Mouse (Mus musculus) gastrocnemius, postnatal 14 days (tissue): Measurements from ENCODE around the gene Slc4a4. TPM values are rescaled to one million over a fixed set of nuclear protein-coding genes. Genes with fewer than 3 reads are reported as not detected.

Experiments used
- DNase-seq: peaks from one replicate; pipeline ENCODE4 v3.0.0; 2021; ENCODE audit warnings: mixed read lengths
- intact Hi-C: fragments of 180-260 bp; cut with DNase I; formaldehyde crosslinking; loops from one replicate; pipeline ENCODE4 v1.15.1; 2025; ENCODE audit warnings: low total_unique reads
- total RNA-seq, 2 experiments: library from RNA; stranded (reverse); gene quantifications; 2 replicates each; pipeline ENCODE4 v1.2.3; 2021

Gene Slc4a4
- total RNA-seq, 2 experiments from 2014 or later: 4.7 to 6.0 TPM

DNA sequence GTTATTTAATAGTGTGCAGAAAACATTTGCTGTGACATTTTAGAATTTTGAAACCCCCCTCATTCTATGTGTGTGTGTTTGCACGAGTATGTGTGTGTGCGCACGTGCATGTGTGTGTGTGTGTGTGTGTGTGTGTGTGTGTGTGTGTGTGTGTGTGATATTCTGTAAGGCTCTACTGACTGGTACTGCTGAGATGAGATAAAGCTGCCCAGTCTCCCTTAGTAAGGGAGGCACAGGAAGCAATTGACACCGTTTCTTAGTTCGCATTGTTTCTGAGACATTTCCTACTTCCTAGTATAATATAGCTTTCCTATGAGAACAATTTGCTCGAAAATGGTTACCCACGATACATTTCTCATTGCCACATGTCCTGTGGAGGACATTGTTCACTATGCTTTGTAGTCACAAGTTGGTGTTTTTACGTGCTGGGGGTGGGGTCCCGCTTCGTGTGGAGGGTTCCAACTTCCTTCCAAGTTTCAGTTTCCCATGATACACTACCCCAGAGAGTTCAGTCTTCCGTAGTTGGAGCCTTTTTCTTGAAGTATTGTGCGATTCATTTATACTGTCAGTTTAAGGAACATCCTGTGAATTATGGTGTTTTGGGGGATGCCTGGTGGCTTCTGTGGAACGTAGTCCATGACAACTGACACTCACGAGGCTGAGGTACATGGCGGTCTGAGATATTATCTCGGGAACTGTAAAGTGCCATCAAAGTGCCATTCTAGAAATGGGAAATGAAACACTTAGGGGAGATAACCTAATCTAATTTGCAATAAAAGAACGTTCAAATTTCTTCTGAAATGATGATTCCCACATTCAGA lies 66.3 kb downstream of the Slc4a4 start:
- DNase-seq: no peak
- intact Hi-C loops: no loop called here

DNA sequence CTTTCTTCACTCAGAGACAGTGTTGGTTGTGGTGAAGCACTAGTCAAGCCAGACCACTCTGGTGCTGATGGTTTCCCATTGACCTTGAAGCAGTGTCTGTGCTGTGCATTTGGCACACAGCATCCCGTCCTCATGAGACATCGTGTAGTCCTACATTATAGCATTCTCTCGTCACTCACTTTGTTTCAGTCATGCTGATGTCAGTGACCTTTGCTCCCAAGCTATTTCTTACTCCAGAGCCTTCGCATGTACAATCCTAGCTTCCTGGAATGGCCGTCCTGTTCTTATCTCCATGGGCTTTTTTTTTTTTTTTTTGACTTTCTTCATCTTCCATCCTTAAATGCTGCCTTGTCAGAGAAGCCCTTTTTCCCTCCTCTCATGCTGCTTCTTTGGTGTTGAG lies 71.1 kb downstream of the Slc4a4 start:
- no peak for DNase-seq
- intact Hi-C loops: no loop called here

DNA sequence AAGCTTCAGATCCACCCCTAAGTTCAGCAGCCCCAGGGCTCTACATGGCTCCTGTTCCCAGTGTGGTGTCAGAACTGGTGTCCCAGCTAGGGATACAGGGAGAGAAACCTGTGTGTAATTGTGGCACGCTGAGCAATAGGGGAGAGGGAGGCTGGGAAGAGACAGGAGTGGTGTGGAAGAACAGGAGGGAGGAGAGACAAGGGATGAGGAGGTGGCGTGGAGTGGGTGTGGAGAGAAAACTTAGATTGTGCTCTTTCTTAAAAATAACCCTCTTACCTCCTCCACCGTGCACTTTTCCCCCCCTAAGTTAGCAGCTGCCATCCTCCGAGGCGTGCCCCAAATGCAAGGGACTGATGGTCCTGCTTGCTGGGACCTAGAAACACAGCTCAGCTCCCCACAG lies 72.3 kb downstream of the Slc4a4 start:
- intact Hi-C loops: no loop called here
- DNase-seq: no peak

DNA sequence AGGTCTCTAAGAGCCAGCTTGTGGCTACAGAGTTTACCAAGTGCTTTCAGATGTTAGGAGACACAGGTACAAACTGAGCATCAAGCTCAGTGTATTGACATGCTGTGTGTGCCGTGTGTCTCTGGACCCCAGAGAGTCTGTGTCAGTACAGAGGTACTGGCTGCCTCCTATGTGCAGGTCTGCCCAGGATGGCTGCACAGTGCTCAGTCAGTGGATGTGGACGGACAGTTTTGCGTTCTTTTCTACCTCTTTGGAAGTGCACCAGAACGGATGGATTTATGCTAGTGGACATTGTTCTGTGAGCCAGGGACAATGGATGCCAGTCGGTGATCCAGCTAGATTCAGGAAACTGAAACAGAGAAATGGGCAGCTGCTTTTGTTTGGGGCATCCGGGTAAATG lies 72.8 kb downstream of the Slc4a4 start:
- DNase-seq: no peak
- intact Hi-C loops: no loop called here

DNA sequence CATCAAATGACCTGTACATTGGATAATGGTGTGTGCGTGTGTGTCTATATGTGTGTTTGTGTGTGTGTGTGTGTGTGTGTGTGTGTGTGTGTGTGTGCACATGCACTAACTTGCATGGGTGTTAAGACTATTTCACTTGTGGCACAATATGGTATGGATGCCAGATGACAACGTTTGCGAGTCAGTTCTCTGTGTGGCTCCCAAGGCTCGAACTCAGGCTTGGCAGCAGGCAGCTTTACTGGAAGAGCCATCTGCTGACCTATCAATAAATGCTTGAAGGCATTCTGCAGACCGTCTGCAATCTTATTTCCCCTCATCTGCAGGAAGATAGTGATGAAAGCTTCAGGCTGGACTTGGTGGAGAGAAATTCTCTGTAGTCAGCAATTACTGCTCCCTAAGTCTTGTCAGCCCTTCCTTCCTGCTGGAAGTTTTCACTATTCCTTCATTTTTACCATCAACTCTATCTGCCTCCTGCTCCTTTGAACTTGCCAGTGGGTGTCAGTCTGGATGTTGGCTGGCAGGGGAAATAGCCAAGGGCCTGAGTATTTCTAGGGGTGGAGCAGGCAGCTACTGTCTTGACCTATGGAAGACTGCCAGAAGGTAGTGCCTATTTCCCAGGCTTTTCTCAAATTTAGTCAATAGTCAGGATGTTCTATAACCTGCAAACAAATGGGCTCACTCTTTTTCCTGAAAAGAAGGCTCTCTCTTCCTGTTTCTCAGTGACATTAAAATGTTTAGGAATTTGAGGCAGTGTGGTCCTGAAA lies 73.9 kb downstream of the Slc4a4 start:
- no peak for DNase-seq
- intact Hi-C loops: no loop called here

DNA sequence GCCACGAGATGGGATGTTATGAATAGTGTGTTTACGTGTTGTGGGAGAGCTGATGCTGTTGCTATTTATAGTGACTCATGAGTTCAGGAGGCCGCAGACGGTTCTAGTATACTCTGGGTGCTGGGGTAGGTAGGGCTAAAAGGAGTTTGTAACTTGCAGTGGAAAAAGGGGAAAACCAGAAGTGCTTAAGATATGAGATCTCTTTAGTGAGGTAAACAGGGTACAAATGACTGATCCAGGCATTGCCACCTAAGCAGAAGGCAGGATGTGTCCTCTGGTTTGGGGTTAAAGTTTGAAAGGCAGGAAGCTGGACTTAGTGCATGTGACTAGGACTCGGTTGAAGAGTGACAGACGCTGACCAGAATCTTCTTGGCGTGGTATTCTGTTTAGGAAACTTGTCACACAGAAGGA lies 74.7 kb downstream of the Slc4a4 start:
- DNase-seq: no peak
- intact Hi-C loops: no loop called here

DNA sequence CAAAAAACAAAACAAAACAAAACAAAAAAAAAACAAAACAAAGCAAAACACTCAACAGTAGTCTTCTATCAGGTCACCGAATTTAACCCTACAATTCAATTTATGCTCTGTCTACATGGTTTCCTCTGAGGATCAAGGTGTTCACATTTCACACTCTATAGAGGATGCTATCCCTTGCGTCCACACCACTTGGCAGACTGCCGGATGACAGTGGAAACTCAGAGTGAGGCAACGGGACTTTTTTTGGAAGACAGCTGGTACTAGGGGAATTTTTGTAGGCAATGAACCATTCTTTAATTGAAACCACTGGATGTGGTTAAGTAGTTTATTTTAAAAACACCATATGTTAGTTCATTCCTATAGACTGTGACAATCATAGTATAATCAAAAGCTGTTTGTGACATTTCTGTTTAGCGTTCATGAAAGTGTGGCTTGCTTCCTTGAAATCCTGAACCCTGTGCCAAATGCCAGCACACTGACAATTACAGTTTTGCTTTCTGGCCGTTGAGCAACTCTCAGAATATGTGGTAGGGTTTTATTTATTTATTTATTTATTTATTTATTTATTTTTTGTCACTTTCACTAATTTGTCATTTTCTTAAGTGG lies 78.2 kb downstream of the Slc4a4 start:
- intact Hi-C loops: no loop called here
- no peak for DNase-seq

DNA sequence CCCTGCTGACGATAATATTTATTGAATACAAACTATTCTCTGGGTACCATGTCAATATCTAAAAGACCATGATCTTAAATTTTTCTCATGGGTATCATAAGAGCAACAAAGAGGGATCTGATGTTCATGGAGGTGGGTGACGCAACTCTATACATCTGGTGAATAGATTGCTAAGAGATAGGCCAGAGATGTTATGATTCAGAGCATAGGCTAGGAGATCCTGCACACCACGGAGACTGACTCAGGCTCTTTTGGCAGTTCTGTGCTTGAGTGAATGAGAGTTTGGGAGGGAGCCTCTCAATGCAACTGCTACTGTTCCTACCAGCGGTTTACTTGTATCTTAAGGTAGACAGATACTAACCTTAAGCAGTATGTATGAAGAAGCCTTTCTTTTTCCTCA lies 79.9 kb downstream of the Slc4a4 start:
- DNase-seq: no peak
- intact Hi-C loops: no loop called here

DNA sequence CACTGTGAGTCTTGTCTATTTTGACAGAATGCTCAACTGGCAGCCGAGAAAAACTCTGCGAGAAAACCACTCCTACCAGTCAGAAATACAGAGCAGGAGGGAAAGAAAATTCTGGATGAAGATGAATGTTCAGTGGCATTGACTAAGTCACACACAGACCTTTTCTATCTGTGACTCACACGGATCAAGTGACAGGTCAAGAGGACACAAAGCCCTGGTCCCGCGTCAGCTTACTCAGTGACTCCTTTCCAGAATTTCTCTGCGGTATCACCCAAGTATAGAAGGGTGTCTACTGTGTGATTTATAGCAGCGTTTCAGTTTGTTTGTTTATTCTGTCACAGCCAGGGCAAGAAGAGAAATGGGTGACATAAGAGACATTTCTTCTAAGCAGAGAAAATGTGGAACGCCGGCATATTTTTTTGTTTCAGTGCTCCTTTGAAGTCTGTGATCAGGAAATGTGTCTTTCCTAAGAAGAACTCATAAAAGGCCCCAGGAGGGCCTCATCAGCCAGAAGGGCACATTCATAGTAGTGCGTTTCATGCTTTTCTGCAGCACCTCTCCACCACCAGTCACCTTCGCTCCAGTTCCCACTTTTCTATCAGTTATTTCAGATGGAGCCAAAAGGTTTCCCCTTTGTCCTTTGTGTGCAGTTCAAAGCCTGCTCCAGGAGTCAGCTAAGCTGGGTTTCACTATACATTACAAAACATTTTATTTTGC lies 82.5 kb downstream of the Slc4a4 start:
- no peak for DNase-seq
- intact Hi-C loops: no loop called here

DNA sequence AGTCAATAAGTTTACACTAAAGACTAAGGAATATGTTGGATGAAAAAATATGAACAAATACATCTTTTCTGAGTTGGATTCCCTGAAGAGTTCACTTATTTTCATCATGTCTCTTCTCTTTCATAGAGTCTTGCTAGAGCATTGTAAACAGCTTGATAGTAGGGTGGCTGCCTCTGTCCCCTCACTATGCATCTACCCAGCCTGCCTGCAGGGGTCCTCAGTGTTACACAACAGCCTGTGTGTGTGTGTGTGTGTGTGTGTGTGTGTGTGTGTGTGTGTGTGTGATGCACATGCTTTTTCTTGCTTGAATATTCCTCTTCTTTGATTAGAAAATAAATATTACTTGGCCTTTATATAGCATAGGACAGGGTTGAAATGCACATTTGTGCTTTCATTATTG lies 84.9 kb downstream of the Slc4a4 start:
- intact Hi-C loops: no loop called here
- no peak for DNase-seq

DNA sequence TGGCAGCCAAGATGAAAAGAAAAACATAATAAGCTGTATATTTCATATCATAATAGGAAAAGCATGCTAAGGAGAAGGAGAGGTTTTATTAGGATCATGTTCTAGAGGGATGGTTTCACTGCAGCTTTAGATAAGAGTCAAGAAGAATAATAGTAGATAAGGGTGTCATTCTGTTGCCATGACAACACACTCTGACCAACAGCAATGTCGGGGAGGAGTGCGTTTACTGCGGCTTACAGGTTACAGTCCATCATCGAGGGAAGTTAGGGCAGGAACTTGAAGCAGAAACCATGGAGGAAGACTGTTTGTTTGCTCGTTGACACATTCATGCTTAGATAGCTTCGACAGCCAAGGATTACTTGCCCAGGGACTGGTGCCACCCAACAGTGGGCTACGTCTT lies 85.7 kb downstream of the Slc4a4 start:
- no peak for DNase-seq
- intact Hi-C loops: no loop called here

DNA sequence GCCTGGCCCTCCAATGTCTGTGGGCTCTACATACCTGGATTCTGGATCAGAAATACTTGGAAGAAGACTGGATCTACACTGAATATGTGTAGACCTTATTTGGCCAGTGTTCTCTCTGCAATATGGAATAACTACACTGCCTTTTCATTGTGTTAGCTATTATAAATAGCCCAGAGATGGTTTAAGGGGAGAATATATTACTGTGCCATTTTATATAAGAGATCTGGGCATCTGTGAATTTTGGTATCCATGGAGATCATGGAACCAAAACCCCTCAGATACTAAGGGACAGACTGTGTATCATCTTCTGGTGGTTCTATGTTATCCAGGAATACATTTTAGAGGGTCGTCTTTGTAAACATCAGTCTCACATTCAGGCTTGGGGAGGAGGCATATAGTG lies 86.5 kb downstream of the Slc4a4 start:
- intact Hi-C loops: no loop called here

DNA sequence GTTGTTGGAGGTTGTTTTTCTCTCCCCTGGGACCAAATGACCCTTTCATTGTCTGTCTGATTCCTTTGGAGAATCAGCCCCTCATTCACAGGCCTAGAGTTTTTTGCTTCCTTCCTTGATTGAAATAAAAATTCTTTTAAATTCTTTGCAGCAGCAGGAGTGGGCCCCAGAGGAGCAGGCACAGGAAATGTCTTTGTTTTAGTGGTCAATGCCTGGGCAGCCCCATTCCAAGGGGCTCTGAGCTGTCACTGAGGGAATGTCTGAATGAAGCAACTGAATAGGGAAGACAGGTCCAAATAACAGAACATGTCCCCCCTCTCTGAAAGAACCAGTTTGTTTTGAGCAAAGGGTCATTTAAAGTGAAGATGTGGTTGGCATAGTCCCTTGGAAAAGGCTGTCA lies 89.1 kb downstream of the Slc4a4 start:
- intact Hi-C loops: no loop called here
- DNase-seq: no peak

More for the DNA sequence above, 86.5 kb downstream of the Slc4a4 start:
- no peak for DNase-seq

DNA sequence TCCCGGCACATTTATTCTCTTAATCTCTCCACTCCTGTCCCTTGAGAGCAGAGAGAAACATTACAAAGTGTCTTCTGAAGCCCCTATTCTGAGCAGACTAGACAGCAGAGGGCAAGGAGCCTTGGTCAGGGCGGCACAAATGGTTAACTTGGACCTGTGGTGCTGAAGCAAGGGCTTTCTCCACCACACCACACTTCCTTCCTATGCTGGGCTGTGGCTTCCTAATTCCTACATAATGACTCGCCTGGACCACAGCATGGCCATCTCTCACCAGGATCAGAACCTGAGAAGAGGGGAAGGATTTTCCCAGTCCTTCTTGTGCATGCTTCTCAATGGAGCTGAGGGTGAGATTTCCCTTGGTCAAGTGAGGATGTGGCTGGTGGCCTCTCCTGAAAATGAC lies 89.8 kb downstream of the Slc4a4 start:
- intact Hi-C loops: no loop called here
- DNase-seq: no peak

DNA sequence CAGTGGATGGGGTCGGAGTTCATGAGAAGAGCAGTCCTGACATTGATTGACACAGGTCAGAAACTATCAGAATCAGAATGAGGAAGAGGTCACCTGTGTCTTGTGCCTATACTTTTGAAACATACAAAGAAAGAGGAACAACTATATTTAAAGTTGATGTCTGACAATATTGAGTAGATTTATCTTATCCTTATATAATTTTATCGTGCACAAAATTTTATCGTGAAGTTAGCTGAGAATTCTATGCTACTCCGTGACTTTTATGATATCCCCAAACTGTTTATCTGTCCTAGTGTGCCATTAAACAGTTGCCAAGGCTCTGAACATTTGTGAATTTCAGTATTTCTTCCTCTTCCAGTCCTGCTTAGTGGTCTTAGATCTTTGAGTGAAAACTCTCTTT lies 94.1 kb downstream of the Slc4a4 start:
- DNase-seq: no peak
- intact Hi-C loops: no loop called here

DNA sequence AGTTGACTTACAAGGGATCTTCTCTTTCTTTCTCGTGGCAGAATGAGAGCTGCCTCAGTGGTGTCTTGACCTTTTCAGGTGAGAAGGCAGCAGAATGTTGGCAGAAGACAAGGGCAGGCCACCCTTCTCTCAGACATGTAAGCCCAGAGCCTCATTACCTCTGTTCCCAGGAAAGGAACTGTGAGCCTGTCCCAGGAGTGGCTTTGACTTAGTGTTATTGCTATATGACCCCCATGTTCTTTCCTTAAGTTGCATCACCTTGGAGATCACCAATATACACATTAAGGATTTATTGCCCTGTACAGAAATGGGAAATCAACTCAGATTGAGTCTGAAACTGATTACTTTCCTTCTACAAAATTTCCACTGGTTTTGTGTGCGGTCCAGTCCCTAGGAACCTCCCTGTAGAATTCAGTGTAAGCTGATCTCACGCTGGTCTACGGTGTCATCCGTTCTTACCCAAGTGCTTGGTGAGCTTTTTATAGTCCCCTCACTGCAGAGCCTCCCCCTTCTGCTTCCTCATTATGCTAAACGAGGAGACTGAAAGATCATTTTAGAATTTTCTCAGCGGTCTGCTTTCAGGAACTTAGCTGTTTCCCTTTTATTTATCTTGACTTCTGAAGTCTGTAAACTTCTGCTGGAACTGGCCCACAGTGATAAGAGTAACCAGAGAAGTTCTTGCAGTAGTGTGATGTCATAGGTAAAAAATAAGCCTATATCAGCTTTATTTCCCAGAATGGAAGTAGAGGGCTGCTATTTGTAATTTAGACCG lies 94.8 kb downstream of the Slc4a4 start:
- intact Hi-C loops: no loop called here
- DNase-seq: no peak

DNA sequence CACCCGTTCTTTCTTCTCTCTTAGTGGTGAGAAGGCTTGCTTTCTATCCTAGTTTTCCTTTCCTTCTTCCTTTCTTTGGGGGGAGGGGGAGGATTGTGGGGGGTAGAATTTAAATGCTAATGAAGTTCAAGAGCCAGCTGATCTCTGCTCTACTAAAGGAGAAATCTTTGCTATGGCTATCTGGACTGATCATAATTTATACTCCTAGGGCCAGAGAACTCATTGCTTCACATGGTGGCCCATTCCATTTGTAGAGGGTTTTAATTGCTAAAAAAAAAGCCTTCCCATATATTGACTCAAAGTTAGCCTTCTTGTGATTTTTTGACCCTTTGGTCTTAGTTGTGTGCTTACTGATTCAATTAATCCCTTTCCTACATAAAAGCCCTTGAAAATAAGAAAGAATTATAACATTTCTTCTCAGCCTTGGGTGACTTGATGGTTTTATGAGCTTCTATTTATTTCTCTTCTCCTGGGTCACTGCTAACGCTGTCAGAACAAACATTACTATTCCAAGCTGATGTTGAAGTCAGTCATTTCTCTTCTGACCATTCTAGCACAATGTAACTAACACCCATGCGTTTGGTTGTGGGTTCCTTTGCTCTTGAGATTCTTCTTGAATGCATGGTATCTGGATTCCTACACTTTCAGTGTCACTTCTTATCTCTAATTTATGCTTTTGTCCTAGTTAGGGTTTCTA lies 95.6 kb downstream of the Slc4a4 start:
- DNase-seq: no peak
- intact Hi-C loops: no loop called here

DNA sequence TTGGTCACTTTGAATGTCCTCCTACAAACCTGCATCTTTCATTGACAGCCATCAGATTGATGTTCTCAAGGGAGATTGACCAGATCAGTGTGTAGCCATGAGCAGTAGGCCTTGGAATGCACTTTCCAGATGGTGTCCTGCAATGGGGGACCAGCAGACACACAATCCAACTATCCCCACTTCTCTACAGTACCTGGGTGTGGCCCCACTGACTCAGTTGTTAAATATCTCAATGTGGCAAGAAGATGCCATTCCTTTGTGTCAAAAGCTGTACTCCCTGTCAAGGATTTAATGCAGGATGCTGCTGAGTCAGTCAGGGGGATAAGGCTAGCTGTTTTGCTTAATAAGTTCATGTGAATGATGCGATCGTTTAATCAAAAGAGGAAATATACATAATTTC lies 96.6 kb downstream of the Slc4a4 start:
- intact Hi-C loops: no loop called here

DNA sequence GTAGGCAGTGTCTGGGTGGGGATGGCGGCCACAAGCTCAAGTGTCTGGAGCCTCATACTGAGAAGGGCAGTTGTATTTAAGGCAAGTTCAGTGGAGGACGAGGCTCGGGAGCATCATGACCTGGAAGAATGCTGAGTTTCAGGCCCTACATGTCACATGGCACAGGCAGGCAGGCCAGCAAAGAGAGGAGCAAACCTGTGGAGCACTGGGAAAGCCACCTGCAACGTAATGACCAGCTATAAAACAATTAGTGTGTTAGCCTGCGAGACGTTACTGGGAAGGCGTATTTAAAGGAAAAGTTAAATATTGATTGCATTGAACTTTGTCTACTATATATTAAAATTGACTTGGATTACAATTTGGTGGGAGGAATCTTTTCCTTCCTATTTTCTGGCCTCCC lies 97.0 kb downstream of the Slc4a4 start:
- intact Hi-C loops: no loop called here
- DNase-seq: no peak

More for the DNA sequence above, 96.6 kb downstream of the Slc4a4 start:
- DNase-seq: no peak
